Mouse (Mus musculus): ENCODE results near the gene Ugt8a.
A peak's percentile ranks its signal among the peaks of the same experiment; 100 is the strongest.

The Ugt8a gene

GRCm38 (mm10) chr3:125938092-125938755, at the start of gene Ugt8a:
Gene Ugt8a (minus strand): TSS chr3:125938619.
- peak; percentile 50 for DNase-seq (ENCODE audit: low spot score)

- DNase-seq (ENCODE audit: low spot score): no peak
Measured at GRCm38 (mm10) chr3:125986639-125987038, 48.2 kb upstream of the Ugt8a start.

- DNase-seq (ENCODE audit: low spot score): no peak
Measured at GRCm38 (mm10) chr3:125983707-125984420, 45.4 kb upstream of the Ugt8a start.

GRCm38 (mm10) chr3:125979475-125979874, 41.1 kb upstream of the Ugt8a start:
- no peak for DNase-seq (ENCODE audit: low spot score)

- DNase-seq (ENCODE audit: low spot score): no peak
Measured at GRCm38 (mm10) chr3:125975899-125976298, 37.5 kb upstream of the Ugt8a start.

- DNase-seq (ENCODE audit: low spot score): no peak
Measured at GRCm38 (mm10) chr3:125969458-125969857, 31.0 kb upstream of the Ugt8a start.

- no peak for DNase-seq (ENCODE audit: low spot score)
Measured at GRCm38 (mm10) chr3:125956196-125956885, 17.9 kb upstream of the Ugt8a start.

- DNase-seq (ENCODE audit: low spot score): no peak
Measured at GRCm38 (mm10) chr3:125954881-125955280, 16.5 kb upstream of the Ugt8a start.

- DNase-seq (ENCODE audit: low spot score): no peak
Measured at GRCm38 (mm10) chr3:125940811-125941210, 2.4 kb upstream of the Ugt8a start.

- DNase-seq (ENCODE audit: low spot score): peak; percentile 49
Measured at GRCm38 (mm10) chr3:125938756-125939109, 314 bp upstream of the Ugt8a start.

- peak; percentile 44 for DNase-seq (ENCODE audit: low spot score)
Measured at GRCm38 (mm10) chr3:125937536-125938091, 805 bp downstream of the Ugt8a start.

- DNase-seq (ENCODE audit: low spot score): no peak
Measured at GRCm38 (mm10) chr3:125935796-125936195, 2.6 kb downstream of the Ugt8a start.

GRCm38 (mm10) chr3:125932594-125933237, 5.7 kb downstream of the Ugt8a start:
- no peak for DNase-seq (ENCODE audit: low spot score)

- no peak for DNase-seq (ENCODE audit: low spot score)
Measured at GRCm38 (mm10) chr3:125931059-125931458, 7.4 kb downstream of the Ugt8a start.

- no peak for DNase-seq (ENCODE audit: low spot score)
Measured at GRCm38 (mm10) chr3:125920876-125921275, 17.5 kb downstream of the Ugt8a start.

GRCm38 (mm10) chr3:125898976-125899375, 39.4 kb downstream of the Ugt8a start:
- DNase-seq (ENCODE audit: low spot score): no peak

- DNase-seq (ENCODE audit: low spot score): no peak
Measured at GRCm38 (mm10) chr3:125887109-125887508, 51.3 kb downstream of the Ugt8a start.

- DNase-seq (ENCODE audit: low spot score): no peak
Measured at GRCm38 (mm10) chr3:125884879-125885278, 53.5 kb downstream of the Ugt8a start.

- DNase-seq (ENCODE audit: low spot score): no peak
Measured at GRCm38 (mm10) chr3:125884423-125884822, 54.0 kb downstream of the Ugt8a start.

GRCm38 (mm10) chr3:125883009-125883408, 55.4 kb downstream of the Ugt8a start:
- no peak for DNase-seq (ENCODE audit: low spot score)

GRCm38 (mm10) chr3:125881835-125882234, 56.6 kb downstream of the Ugt8a start:
- DNase-seq (ENCODE audit: low spot score): no peak

- no peak for DNase-seq (ENCODE audit: low spot score)
Measured at GRCm38 (mm10) chr3:125874371-125874770, 64.0 kb downstream of the Ugt8a start.
